Comparison of ENCODE assay signal across 10 mouse cellular contexts in genomic region chr11:6391516-6392276, GRCm38 (mm10). TPM values are rescaled to one million over a fixed set of nuclear protein-coding genes. Genes with fewer than 3 reads are reported as not detected.
DNase-seq lines count a peak whose midpoint lies in the region; ATAC-seq lines count a peak whose summit lies in the region.
"Had no signal": no experiment of that assay in that cellular context is flagged by ENCODE, and none has a peak within 500 bp of the region (broad histone marks: within the 10 kb centered on the region; RNA-seq: fewer than 3 reads in every experiment).

No protein-coding gene starts in this region.

- peak overlapping the region; percentile 39 for H3K9ac ChIP-seq in liver, embryonic 12.5 days
- no peak overlapping the region; the same call in 1 of the 2 replicates for H3K9ac ChIP-seq in liver, embryonic 11.5 days (ENCODE audit: low read depth, low read length)
- H3K9ac ChIP-seq: limb, embryonic 15.5 days had no signal

- no peaks in the 10 kb centered on the region for H3K9me3 ChIP-seq in liver, embryonic 12.5 days (replicated peaks)
- H3K9me3 ChIP-seq in liver, embryonic 11.5 days (ENCODE audit: control insufficient read depth, low read length), result no peaks in the 10 kb centered on the region
- H3K9me3 ChIP-seq: limb, embryonic 15.5 days had no signal

- H3K36me3 ChIP-seq in liver, embryonic 12.5 days, result peaks cover 45% of the 10 kb centered on the region
- peaks cover 19% of the 10 kb centered on the region; the same call in 1 of the 2 replicates for H3K36me3 ChIP-seq in liver, embryonic 11.5 days (ENCODE audit: control insufficient read depth, insufficient read depth, low read length)

- no peak overlapping the region for H3K4me3 ChIP-seq in liver, embryonic 12.5 days
- H3K4me3 ChIP-seq in liver, embryonic 11.5 days (ENCODE audit: low read depth, low read length), result no peak overlapping the region
- H3K4me3 ChIP-seq: limb, embryonic 15.5 days had no signal

- no peak overlapping the region for H3K4me2 ChIP-seq in liver, embryonic 12.5 days
- H3K4me2 ChIP-seq in liver, embryonic 11.5 days, result no peak overlapping the region
- H3K4me2 ChIP-seq: heart, embryonic 11.5 days; limb, embryonic 15.5 days had no signal

- ATAC-seq in liver, embryonic 12.5 days, result no peak
- no peak for ATAC-seq in liver, embryonic 11.5 days (replicated peaks; ENCODE audit: low FRiP score)
- ATAC-seq in common myeloid progenitor, adult 5-6 weeks (replicated peaks; ENCODE audit: low read depth, poor library complexity, severe bottlenecking), result peak; percentile 27
- peak; percentile 39; the same call in 1 of the 2 replicates for ATAC-seq in neutrophil, adult 5-6 weeks (ENCODE audit: extremely low read depth, insufficient number of reproducible peaks, low FRiP score, poor library complexity, severe bottlenecking)

- 69% methylated on average over 8 of the region's 8 CpGs for WGBS in liver, embryonic 12.5 days (ENCODE audit: insufficient replicate concordance)
- 77% methylated on average over 8 of the region's 8 CpGs for WGBS in liver, embryonic 11.5 days

- DNase-seq in liver, embryonic 11.5 days (ENCODE audit: low spot score), result no peak
- DNase-seq in CD8-positive naive resting alpha-beta T cell, adult 2 months (ENCODE audit: low read depth in 2 of 2, low spot score in 2 of 2), result peak; percentile 37 to 44
- no peak for DNase-seq in layer of hippocampus, adult 18-20 months (ENCODE audit: low spot score in 2 of 2)
- no peak for DNase-seq in layer of hippocampus, postnatal 25 days (ENCODE audit: extremely low spot score in 1 of 2, low spot score in 1 of 2)
- DNase-seq: lung, postnatal 4 days had no signal

- peaks cover 41% of the 10 kb centered on the region for H3K4me1 ChIP-seq in liver, embryonic 12.5 days
- peaks cover 27% of the 10 kb centered on the region for H3K4me1 ChIP-seq in liver, embryonic 11.5 days (replicated peaks; ENCODE audit: control insufficient read depth, insufficient read depth, low read length)

- H3K27ac ChIP-seq in liver, embryonic 12.5 days, result no peak overlapping the region
- no peak overlapping the region for H3K27ac ChIP-seq in liver, embryonic 11.5 days (ENCODE audit: low read depth, low read length)
- H3K27ac ChIP-seq: limb, embryonic 15.5 days had no signal

- H3K27me3 ChIP-seq in liver, embryonic 12.5 days (replicated peaks), result no peaks in the 10 kb centered on the region
- no peaks in the 10 kb centered on the region for H3K27me3 ChIP-seq in liver, embryonic 11.5 days (replicated peaks; ENCODE audit: control insufficient read depth, insufficient read depth, low read length)
- H3K27me3 ChIP-seq: limb, embryonic 15.5 days had no signal

RNA-seq across cellular contexts. Expression of gene Zmiz2, which starts 2.8 kb away (rescaled TPM):
- 5.6 and 6.7 TPM in 2 replicates for polyA plus RNA-seq in liver, embryonic 12.5 days (2016; fragmentation: Nextera tagmentation; extraction: Ambion mirVana)
- 11.5 and 12.7 TPM in 2 replicates for polyA plus RNA-seq in liver, embryonic 11.5 days (2014; fragmentation: Nextera tagmentation; extraction: Ambion mirVana)
- total RNA-seq in common myeloid progenitor, adult 5-6 weeks (2017), result 9.6 and 17.1 TPM in 2 replicates
- total RNA-seq in neutrophil, adult 5-6 weeks (2017), result 29.6 and 32.9 TPM in 2 replicates
- 100 to 1,000 TPM; 169 to 174 TPM for total RNA-seq in layer of hippocampus, adult 18-20 months (2021)
- 100 to 1,000 TPM; 165 to 189 TPM for total RNA-seq in layer of hippocampus, postnatal 25 days (2021)

RNA-seq across cellular contexts. Expression of gene Ppia, which starts 23.5 kb away (rescaled TPM):
- polyA plus RNA-seq in liver, embryonic 12.5 days (2016; fragmentation: Nextera tagmentation; extraction: Ambion mirVana), result 3,798 and 3,900 TPM in 2 replicates
- 5,363 and 5,401 TPM in 2 replicates for polyA plus RNA-seq in liver, embryonic 11.5 days (2014; fragmentation: Nextera tagmentation; extraction: Ambion mirVana)
- 2,015 and 2,091 TPM in 2 replicates for total RNA-seq in common myeloid progenitor, adult 5-6 weeks (2017)
- 569 and 595 TPM in 2 replicates for total RNA-seq in neutrophil, adult 5-6 weeks (2017)
- total RNA-seq in layer of hippocampus, adult 18-20 months (2021), result 1,000 to 10,000 TPM; 1,682 to 1,687 TPM
- 1,000 to 10,000 TPM; 1,673 to 1,893 TPM for total RNA-seq in layer of hippocampus, postnatal 25 days (2021)

RNA-seq across cellular contexts. Expression of gene H2afv, which starts 52.5 kb away (rescaled TPM):
- polyA plus RNA-seq in liver, embryonic 12.5 days (2016; fragmentation: Nextera tagmentation; extraction: Ambion mirVana), result 121 and 125 TPM in 2 replicates
- 242 and 254 TPM in 2 replicates for polyA plus RNA-seq in liver, embryonic 11.5 days (2014; fragmentation: Nextera tagmentation; extraction: Ambion mirVana)
- 88.8 and 129 TPM in 2 replicates for total RNA-seq in common myeloid progenitor, adult 5-6 weeks (2017)
- total RNA-seq in neutrophil, adult 5-6 weeks (2017), result 41.4 and 46.2 TPM in 2 replicates
- 10 to 100 TPM; 36.3 to 45.4 TPM for total RNA-seq in layer of hippocampus, adult 18-20 months (2021)
- 10 to 100 TPM; 40.9 to 42.0 TPM for total RNA-seq in layer of hippocampus, postnatal 25 days (2021)

Comparison
In these comparisons a context has a peak if more than half of its experiments do, and no peak if none do; other contexts are left out.
1. ATAC-seq: peak in common myeloid progenitor, adult 5-6 weeks (single experiment) and neutrophil, adult 5-6 weeks (single experiment); none in liver, embryonic 12.5 days (single experiment) and liver, embryonic 11.5 days (single experiment).
2. DNase-seq: peak in CD8-positive naive resting alpha-beta T cell, adult 2 months (2 of 2); none in liver, embryonic 11.5 days (single experiment), layer of hippocampus, adult 18-20 months (0 of 2) and layer of hippocampus, postnatal 25 days (0 of 2).